Mouse (Mus musculus): ENCODE data around the gene Wipi1. TPM values are rescaled to one million over a fixed set of nuclear protein-coding genes. Genes with fewer than 3 reads are reported as not detected.

Wipi1 gene
- total and polyA plus RNA-seq, 3 experiments = 22.1 to 38.6 (median 35.4) TPM

DNA sequence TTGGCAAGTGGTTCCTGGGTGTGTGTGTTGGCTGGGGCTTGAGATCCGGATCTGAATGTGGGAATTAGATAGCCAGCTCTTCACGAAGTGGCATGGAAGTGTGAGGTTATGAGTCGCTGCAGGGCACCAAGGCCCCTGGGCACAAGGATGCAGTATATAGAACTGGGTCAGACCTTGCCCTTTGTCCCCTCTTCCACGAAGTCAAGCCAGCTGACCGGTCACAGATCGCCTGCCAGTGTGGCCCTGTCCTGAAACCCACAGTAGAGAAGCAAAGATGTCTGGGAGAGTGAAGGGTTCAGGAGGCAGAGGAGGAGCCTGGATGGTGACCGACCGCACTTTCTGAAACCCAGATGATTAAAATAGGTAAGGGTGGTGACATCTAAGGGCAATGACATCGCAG, 68.3 kb downstream of the Wipi1 start:
- DNase-seq = no peak

DNA sequence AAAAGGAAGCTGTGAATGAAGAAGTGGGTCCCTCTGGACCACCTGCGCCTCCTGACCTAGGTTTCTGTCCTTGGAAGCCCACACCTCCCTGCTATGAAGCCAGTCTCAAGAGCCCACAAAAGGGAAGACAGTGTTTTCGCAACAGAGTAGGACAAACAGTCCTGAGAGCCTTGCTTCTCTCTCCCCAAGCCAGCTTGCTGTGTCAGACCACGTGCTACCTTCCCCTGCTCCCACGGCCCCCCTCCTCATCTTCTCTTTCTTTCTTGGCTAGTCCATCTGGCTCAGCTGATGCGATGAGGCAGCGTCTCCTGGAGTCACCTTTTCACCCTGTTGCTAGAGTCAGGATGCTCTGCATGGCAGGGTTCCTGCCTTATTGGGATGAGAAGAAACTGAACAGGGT, 72.5 kb downstream of the Wipi1 start:
- DNase-seq = no peak

- no peak for DNase-seq
These were observed 74.8 kb downstream of the Wipi1 start for GRCm38 (mm10) chr11:109536939-109537338.

DNA sequence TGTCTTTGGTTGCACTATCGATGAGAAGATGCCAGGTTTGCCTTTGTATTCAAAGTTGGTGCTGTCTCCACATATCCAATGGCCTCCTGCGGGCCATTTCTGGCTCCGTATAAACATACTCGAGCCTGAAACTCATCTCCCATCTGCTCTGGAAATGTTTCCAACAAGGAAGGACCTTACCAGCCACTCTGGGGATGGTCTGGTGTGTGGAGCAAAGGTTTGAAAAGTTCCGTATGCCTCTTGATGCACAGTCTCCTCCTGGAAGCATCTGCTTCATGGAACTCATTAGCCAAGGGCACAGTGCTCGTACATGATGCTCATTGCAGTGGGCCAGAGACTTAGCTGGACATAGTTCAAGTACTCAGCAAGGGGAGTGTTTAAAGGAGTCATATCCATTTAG, 75.8 kb downstream of the Wipi1 start:
- no peak for DNase-seq

DNA sequence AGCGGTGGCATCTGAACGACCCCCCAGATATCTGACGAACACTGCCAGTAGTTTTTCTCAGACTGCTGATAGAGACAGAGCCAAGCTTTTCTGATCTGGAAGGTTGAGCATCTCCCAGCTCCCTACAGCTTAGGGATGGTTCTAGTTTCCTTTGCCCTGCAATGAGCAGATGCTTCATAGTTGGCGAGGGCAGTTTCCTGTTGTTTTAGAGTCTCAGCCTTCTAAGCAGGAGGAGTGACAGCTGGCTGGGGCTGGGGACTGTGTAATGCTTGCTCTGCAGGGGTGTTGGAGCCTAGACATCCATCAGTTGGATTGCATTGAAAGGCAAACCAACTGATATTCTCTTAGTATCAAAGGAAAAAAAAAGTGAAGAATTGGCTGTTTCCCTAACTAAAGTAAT, 81.7 kb downstream of the Wipi1 start:
- DNase-seq = no peak

- DNase-seq = no peak
These were observed 86.2 kb downstream of the Wipi1 start for GRCm38 (mm10) chr11:109525571-109525970.

DNA sequence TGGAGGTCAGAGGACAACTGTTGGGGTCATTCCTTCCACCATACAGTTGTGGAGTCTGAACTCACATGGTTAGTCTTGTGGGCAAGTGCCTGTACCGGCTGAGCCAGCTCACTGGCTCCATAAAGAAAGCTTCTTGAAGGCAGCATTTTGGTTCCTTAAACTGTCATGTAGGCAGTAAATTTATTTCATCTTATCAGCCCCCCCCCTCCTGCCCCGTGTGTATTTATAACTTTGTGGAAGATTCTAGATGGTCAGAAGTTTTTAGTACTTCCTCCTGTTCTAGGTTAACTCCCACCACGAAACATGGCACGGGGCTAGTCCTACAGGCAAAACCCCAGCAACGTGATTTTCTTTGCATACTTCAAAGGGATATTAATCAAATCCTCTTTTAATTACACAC, 86.9 kb downstream of the Wipi1 start:
- no peak for DNase-seq

Other genes with a start within 250 kb of the Wipi1 start
- 10 to 100 TPM; 59.8 to 61.8 TPM for gene Gna13, start 249.1 kb downstream of the Wipi1 start, total RNA-seq (2021)
- 21.7 and 23.2 TPM in 2 replicates for gene Gna13, start 249.1 kb downstream of the Wipi1 start, polyA plus RNA-seq (2012; rRNA removed)
- not detected for gene 9930022D16Rik, start 198.1 kb downstream of the Wipi1 start, total RNA-seq (2021)
- not detected in 2 replicates for gene 9930022D16Rik, start 198.1 kb downstream of the Wipi1 start, polyA plus RNA-seq (2012; rRNA removed)
- 10 to 100 TPM; 41.8 to 43.2 TPM for gene Amz2, start 186.0 kb downstream of the Wipi1 start, total RNA-seq (2021)
- gene Amz2, start 186.0 kb downstream of the Wipi1 start, polyA plus RNA-seq (2012; rRNA removed) = 13.1 and 17.4 TPM in 2 replicates
- gene Arsg, start 138.6 kb downstream of the Wipi1 start, total RNA-seq (2021) = 1 to 10 TPM; 5.4 TPM
- 4.5 and 4.8 TPM in 2 replicates for gene Arsg, start 138.6 kb downstream of the Wipi1 start, polyA plus RNA-seq (2012; rRNA removed)
- under 1 TPM; 0.66 to 0.78 TPM for gene Slc16a6, start 138.4 kb downstream of the Wipi1 start, total RNA-seq (2021)
- gene Slc16a6, start 138.4 kb downstream of the Wipi1 start, polyA plus RNA-seq (2012; rRNA removed) = 0.33 and 0.45 TPM in 2 replicates
- gene Prkar1a, start 37.4 kb upstream of the Wipi1 start, total RNA-seq (2021) = 100 to 1,000 TPM; 372 to 393 TPM
- 164 and 197 TPM in 2 replicates for gene Prkar1a, start 37.4 kb upstream of the Wipi1 start, polyA plus RNA-seq (2012; rRNA removed)
- gene Fam20a, start 110.3 kb upstream of the Wipi1 start, total RNA-seq (2021) = 1 to 10 TPM; 3.1 to 4.0 TPM
- gene Fam20a, start 110.3 kb upstream of the Wipi1 start, polyA plus RNA-seq (2012; rRNA removed) = 6.3 and 7.0 TPM in 2 replicates
- not detected for gene 1700012B07Rik, start 216.1 kb upstream of the Wipi1 start, total RNA-seq (2021)
- not detected in 2 replicates for gene 1700012B07Rik, start 216.1 kb upstream of the Wipi1 start, polyA plus RNA-seq (2012; rRNA removed)

Measured in adrenal gland, adult 2 months (tissue).